Mouse (Mus musculus) megakaryocyte progenitor cell, adult 5-6 weeks (primary cell): ENCODE data around the gene Olfr1164. TPM values are rescaled to one million over a fixed set of nuclear protein-coding genes. Genes with fewer than 3 reads are reported as not detected.

Source experiments
- ATAC-seq: replicated peaks from 2 replicates; pipeline ENCODE4 v1.8.0; 2016; ENCODE audit warnings: mild to moderate bottlenecking, moderate TSS enrichment, inconsistent platforms; ENCODE audit not compliant: poor library complexity
- total RNA-seq, 2 experiments: library from RNA; stranded (forward) in 1 of 2; stranded (reverse) in 1 of 2; fragments of 157-497, 149-512 nt in 1 of 2; fragments of 200-1000 nt in 1 of 2; gene quantifications; 2 replicates each; pipeline versions ENCODE4 v1.2.3 to v1.2.4; 2015 to 2017

The Olfr1164 gene
- total RNA-seq (2015) (not detected in 2 replicates), total RNA-seq (2017) (not detected in 2 replicates)

GRCm38 (mm10) chr2:88093866-88094265, at the start of gene Olfr1164:
Gene Olfr1164 (minus strand): TSS chr2:88093966.
- ATAC-seq: no peak

- no peak for ATAC-seq
Observed at GRCm38 (mm10) chr2:88128172-88128571, 34.4 kb upstream of the Olfr1164 start, which contains the start of gene Olfr1166. Gene Olfr1166 (minus strand): TSS chr2:88128272.

- no peak for ATAC-seq
Observed at GRCm38 (mm10) chr2:88071730-88072129, 22.0 kb downstream of the Olfr1164 start, which contains the start of gene Olfr1163. Gene Olfr1163 (minus strand): TSS chr2:88071830.

DNA sequence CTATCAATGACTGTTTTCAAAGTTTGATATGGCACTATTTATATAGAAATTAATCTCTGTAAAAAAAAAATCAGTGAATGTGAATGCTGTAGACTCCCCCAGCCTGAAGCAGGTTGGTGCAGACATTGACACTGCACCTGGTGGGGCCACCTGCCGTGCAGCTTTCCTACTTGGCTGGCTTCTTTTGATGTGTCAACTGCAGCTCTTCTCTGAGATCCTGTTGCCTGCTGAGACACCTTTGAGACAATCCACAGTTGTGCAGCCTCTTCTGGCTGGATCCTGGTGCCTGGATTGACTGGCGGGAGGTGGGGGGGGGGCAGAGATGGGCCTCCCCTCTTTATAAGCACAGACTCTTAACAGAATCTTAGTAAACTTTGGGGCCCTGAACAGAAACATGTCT, 30.2 kb downstream of the Olfr1164 start:
- no peak for ATAC-seq

- no peak for ATAC-seq
Observed at GRCm38 (mm10) chr2:88051029-88051428, 42.7 kb downstream of the Olfr1164 start, which contains the start of gene Olfr1162. Gene Olfr1162 (minus strand): TSS chr2:88051129.

Other genes with a start within 250 kb of the Olfr1164 start
- gene Olfr1150-ps1, start 250.0 kb downstream of the Olfr1164 start, total RNA-seq (2015): not detected in 2 replicates
- not detected in 2 replicates for gene Olfr1150-ps1, start 250.0 kb downstream of the Olfr1164 start, total RNA-seq (2017)
- not detected in 2 replicates for gene Olfr1151, start 238.1 kb downstream of the Olfr1164 start, total RNA-seq (2015)
- gene Olfr1151, start 238.1 kb downstream of the Olfr1164 start, total RNA-seq (2017): not detected in 2 replicates
- gene Olfr1152, start 227.5 kb downstream of the Olfr1164 start, total RNA-seq (2015): not detected in 2 replicates
- not detected in 2 replicates for gene Olfr1152, start 227.5 kb downstream of the Olfr1164 start, total RNA-seq (2017)
- not detected in 2 replicates for gene Olfr1153, start 199.0 kb downstream of the Olfr1164 start, total RNA-seq (2015)
- gene Olfr1153, start 199.0 kb downstream of the Olfr1164 start, total RNA-seq (2017): not detected in 2 replicates
- gene Olfr1154, start 188.8 kb downstream of the Olfr1164 start, total RNA-seq (2015): not detected in 2 replicates
- not detected in 2 replicates for gene Olfr1154, start 188.8 kb downstream of the Olfr1164 start, total RNA-seq (2017)
- not detected in 2 replicates for gene Olfr1155, start 148.8 kb downstream of the Olfr1164 start, total RNA-seq (2015)
- gene Olfr1155, start 148.8 kb downstream of the Olfr1164 start, total RNA-seq (2017): not detected in 2 replicates
- gene Olfr1156, start 140.9 kb downstream of the Olfr1164 start, total RNA-seq (2015): not detected in 2 replicates
- gene Olfr1156, start 140.9 kb downstream of the Olfr1164 start, total RNA-seq (2017): not detected in 2 replicates
- not detected in 2 replicates for gene Olfr1157, start 125.7 kb downstream of the Olfr1164 start, total RNA-seq (2015)
- gene Olfr1157, start 125.7 kb downstream of the Olfr1164 start, total RNA-seq (2017): not detected in 2 replicates
- not detected in 2 replicates for gene Olfr74, start 119.3 kb downstream of the Olfr1164 start, total RNA-seq (2015)
- not detected in 2 replicates for gene Olfr74, start 119.3 kb downstream of the Olfr1164 start, total RNA-seq (2017)
- gene Olfr1158, start 103.9 kb downstream of the Olfr1164 start, total RNA-seq (2015): not detected in 2 replicates
- not detected in 2 replicates for gene Olfr1158, start 103.9 kb downstream of the Olfr1164 start, total RNA-seq (2017)
- gene Olfr1160, start 85.7 kb downstream of the Olfr1164 start, total RNA-seq (2015): not detected in 2 replicates
- gene Olfr1160, start 85.7 kb downstream of the Olfr1164 start, total RNA-seq (2017): not detected in 2 replicates
- not detected in 2 replicates for gene Olfr1161, start 71.2 kb downstream of the Olfr1164 start, total RNA-seq (2015)
- not detected in 2 replicates for gene Olfr1161, start 71.2 kb downstream of the Olfr1164 start, total RNA-seq (2017)
- gene Olfr73, start 56.3 kb downstream of the Olfr1164 start, total RNA-seq (2015): not detected in 2 replicates
- gene Olfr73, start 56.3 kb downstream of the Olfr1164 start, total RNA-seq (2017): not detected in 2 replicates
- not detected in 2 replicates for gene Olfr1162, start 42.8 kb downstream of the Olfr1164 start, total RNA-seq (2015)
- not detected in 2 replicates for gene Olfr1162, start 42.8 kb downstream of the Olfr1164 start, total RNA-seq (2017)
- gene Olfr1163, start 22.1 kb downstream of the Olfr1164 start, total RNA-seq (2015): not detected in 2 replicates
- not detected in 2 replicates for gene Olfr1163, start 22.1 kb downstream of the Olfr1164 start, total RNA-seq (2017)
- gene Olfr1166, start 34.3 kb upstream of the Olfr1164 start, total RNA-seq (2015): not detected in 2 replicates
- not detected in 2 replicates for gene Olfr1166, start 34.3 kb upstream of the Olfr1164 start, total RNA-seq (2017)
- not detected in 2 replicates for gene Olfr1167, start 61.2 kb upstream of the Olfr1164 start, total RNA-seq (2015)
- not detected in 2 replicates for gene Olfr1167, start 61.2 kb upstream of the Olfr1164 start, total RNA-seq (2017)
- not detected in 2 replicates for gene Olfr1168, start 87.9 kb upstream of the Olfr1164 start, total RNA-seq (2015)
- not detected in 2 replicates for gene Olfr1168, start 87.9 kb upstream of the Olfr1164 start, total RNA-seq (2017)
- gene Olfr1170, start 134.4 kb upstream of the Olfr1164 start, total RNA-seq (2015): not detected in 2 replicates
- not detected in 2 replicates for gene Olfr1170, start 134.4 kb upstream of the Olfr1164 start, total RNA-seq (2017)
- not detected in 2 replicates for gene Olfr1173, start 185.9 kb upstream of the Olfr1164 start, total RNA-seq (2015)
- gene Olfr1173, start 185.9 kb upstream of the Olfr1164 start, total RNA-seq (2017): not detected in 2 replicates
- gene Olfr1174-ps, start 221.2 kb upstream of the Olfr1164 start, total RNA-seq (2015): not detected in 2 replicates
- not detected in 2 replicates for gene Olfr1174-ps, start 221.2 kb upstream of the Olfr1164 start, total RNA-seq (2017)
- gene Olfr1175-ps, start 233.2 kb upstream of the Olfr1164 start, total RNA-seq (2015): not detected in 2 replicates
- not detected in 2 replicates for gene Olfr1175-ps, start 233.2 kb upstream of the Olfr1164 start, total RNA-seq (2017)
- gene Olfr1176, start 242.8 kb upstream of the Olfr1164 start, total RNA-seq (2015): not detected in 2 replicates
- not detected in 2 replicates for gene Olfr1176, start 242.8 kb upstream of the Olfr1164 start, total RNA-seq (2017)